In the genomic region with DNA sequence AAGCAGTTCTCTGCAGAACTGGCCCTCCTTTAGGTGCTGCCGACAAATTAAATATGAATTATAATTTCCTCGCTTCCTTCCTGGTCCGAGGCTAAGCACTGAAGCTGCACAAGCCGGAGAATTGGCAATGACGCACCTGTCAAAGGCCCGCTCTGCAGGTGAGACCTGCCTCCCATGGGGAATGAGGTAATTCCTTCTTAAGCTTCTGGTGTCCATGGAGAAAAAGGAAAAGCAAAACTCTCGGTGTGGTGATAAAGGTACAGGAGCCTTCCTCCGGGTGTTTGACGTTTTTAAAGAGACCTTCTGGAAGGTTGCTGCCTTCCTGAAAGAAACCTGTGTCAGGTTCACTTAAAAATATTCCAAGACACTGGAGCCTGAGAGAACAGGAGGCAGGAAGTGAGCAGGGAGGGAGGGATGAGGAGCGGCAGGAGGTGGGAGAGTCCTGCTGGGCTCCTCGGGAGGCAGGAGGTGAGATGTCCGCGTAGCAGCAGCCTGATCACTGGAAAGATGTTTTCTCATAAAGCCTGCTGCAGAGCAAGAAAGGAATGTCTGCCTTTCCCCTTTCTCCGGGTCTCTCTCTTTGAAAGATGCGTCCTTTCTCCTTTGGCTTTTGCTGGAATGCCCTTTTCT, we compare ENCODE assay signal across 10 mouse cellular contexts.
DNase-seq lines count a peak whose midpoint lies in the region; ATAC-seq lines count a peak whose summit lies in the region.
"Had no signal": no experiment of that assay in that cellular context is flagged by ENCODE, and none has a peak within 500 bp of the region (broad histone marks: within the 10 kb centered on the region; RNA-seq: fewer than 3 reads in every experiment).

No protein-coding gene starts in this region.

- no peak overlapping the region; the same call in 1 of the 2 replicates for H3K9ac ChIP-seq in kidney, embryonic 16.5 days (replicated peaks; ENCODE audit: low read length)
- H3K9ac ChIP-seq in hindbrain, embryonic 16.5 days (ENCODE audit: low read depth, low read length), result peak overlapping the region; percentile 39
- H3K9ac ChIP-seq in neural tube, embryonic 13.5 days, result peak overlapping the region; percentile 59

- peaks cover 10% of the 10 kb centered on the region; the same call in 1 of the 2 replicates for H3K4me1 ChIP-seq in kidney, embryonic 16.5 days (ENCODE audit: insufficient read depth, low read length)
- H3K4me1 ChIP-seq in hindbrain, embryonic 16.5 days (ENCODE audit: control insufficient read depth, insufficient read depth, low read depth, low read length), result peaks cover 15% of the 10 kb centered on the region
- peaks cover 20% of the 10 kb centered on the region for H3K4me1 ChIP-seq in neural tube, embryonic 13.5 days (replicated peaks)

- no peak overlapping the region for H3K27ac ChIP-seq in kidney, embryonic 16.5 days (ENCODE audit: low read length)
- peak overlapping the region; percentile 33 for H3K27ac ChIP-seq in hindbrain, embryonic 16.5 days (ENCODE audit: low read depth, low read length)
- H3K27ac ChIP-seq in neural tube, embryonic 13.5 days (replicated peaks), result peak overlapping the region; percentile 6

- ATAC-seq in kidney, embryonic 16.5 days (ENCODE audit: low FRiP score, low TSS enrichment), result no peak
- ATAC-seq in hindbrain, embryonic 16.5 days, result no peak
- ATAC-seq in neural tube, embryonic 13.5 days (ENCODE audit: low read depth), result 0 out of 2 replicates have a peak, but pooled peaks have one; percentile 43
- ATAC-seq in granulocyte monocyte progenitor cell, adult 5-6 weeks (replicated peaks; ENCODE audit: poor library complexity, severe bottlenecking), result no peak

- no peaks in the 10 kb centered on the region for H3K27me3 ChIP-seq in kidney, embryonic 16.5 days (ENCODE audit: insufficient read depth, low read length)
- H3K27me3 ChIP-seq in hindbrain, embryonic 16.5 days (replicated peaks; ENCODE audit: control insufficient read depth, insufficient read depth, low read length), result peaks cover 4% of the 10 kb centered on the region; the same call in 1 of the 2 replicates
- H3K27me3 ChIP-seq in neural tube, embryonic 13.5 days, result no peaks in the 10 kb centered on the region

- H3K4me2 ChIP-seq in kidney, embryonic 16.5 days (replicated peaks; ENCODE audit: low read depth, low read length), result peak overlapping the region; percentile 28
- peak overlapping the region; percentile 49 for H3K4me2 ChIP-seq in hindbrain, embryonic 16.5 days (ENCODE audit: low read length)
- H3K4me2 ChIP-seq in neural tube, embryonic 13.5 days, result peak overlapping the region; percentile 38

- no peaks in the 10 kb centered on the region for H3K36me3 ChIP-seq in kidney, embryonic 16.5 days (ENCODE audit: insufficient read depth, low read length)
- H3K36me3 ChIP-seq in hindbrain, embryonic 16.5 days (ENCODE audit: control insufficient read depth, insufficient read depth, low read length), result no peaks in the 10 kb centered on the region
- H3K36me3 ChIP-seq in neural tube, embryonic 13.5 days, result no peaks in the 10 kb centered on the region

- no peaks in the 10 kb centered on the region for H3K9me3 ChIP-seq in kidney, embryonic 16.5 days (ENCODE audit: low read length)
- H3K9me3 ChIP-seq in hindbrain, embryonic 16.5 days (ENCODE audit: control insufficient read depth, low read length), result no peaks in the 10 kb centered on the region
- H3K9me3 ChIP-seq in neural tube, embryonic 13.5 days, result no peaks in the 10 kb centered on the region

- no peak overlapping the region for H3K4me3 ChIP-seq in kidney, embryonic 16.5 days (ENCODE audit: low read length)
- H3K4me3 ChIP-seq in hindbrain, embryonic 16.5 days (ENCODE audit: low read length), result 0 out of 2 replicates have a peak overlapping the region, but pooled peaks have one; percentile 4
- no peak overlapping the region for H3K4me3 ChIP-seq in neural tube, embryonic 13.5 days
- H3K4me3 ChIP-seq: myocyte had no signal

- WGBS in kidney, embryonic 16.5 days, result 11% methylated on average over 15 of the region's 15 CpGs
- 9% methylated on average over 15 of the region's 15 CpGs for WGBS in hindbrain, embryonic 16.5 days
- 11% methylated on average over 15 of the region's 15 CpGs for WGBS in neural tube, embryonic 13.5 days

- no peak for DNase-seq in kidney, adult 8-10 months
- peak; percentile 67 to 75 for DNase-seq in cerebellum, postnatal 36 days
- DNase-seq in thymus, postnatal 25 days, result no peak
- no peak for DNase-seq in gastrocnemius, postnatal 4 days (ENCODE audit: low spot score in 2 of 2)
- DNase-seq: gastrocnemius, postnatal 14 days had no signal

Comparison
In these comparisons a context has a peak if more than half of its experiments do, and no peak if none do; other contexts are left out.
1. DNase-seq: peak in cerebellum, postnatal 36 days (2 of 2); none in kidney, adult 8-10 months (0 of 2), thymus, postnatal 25 days (single experiment) and gastrocnemius, postnatal 4 days (0 of 2).
2. Peak in every context shown above with its lines, with median percentiles within 50 percentile points of each other: H3K4me2 ChIP-seq.